Mouse (Mus musculus) testis, adult 2 months (tissue): ENCODE data around the gene Map2k2.

ENCODE experiments used
- CTCF ChIP-seq: fragments of 200-500 bp; IDR thresholded peaks from 2 replicates; pipeline ENCODE4 v1.5.1; 2012; ENCODE audit warnings: low read depth, mild to moderate bottlenecking, inconsistent platforms, low read length, moderate library complexity; ENCODE audit not compliant: control insufficient read depth, insufficient read depth, insufficient replicate concordance
- POLR2A ChIP-seq: fragments of 200-500 bp; IDR thresholded peaks from 2 replicates; pipeline ENCODE4 v1.6.1; 2012; ENCODE audit warnings: low read depth, mild to moderate bottlenecking, inconsistent platforms, low read length, moderate library complexity; ENCODE audit not compliant: control insufficient read depth

GRCm38 (mm10) chr10:81177491-81177925, 71.8 kb downstream of the Map2k2 start:
- no peak for TF ChIP-seq CTCF
- TF ChIP-seq POLR2A: peak; percentile 24; the same call in 1 of the 2 replicates
